Mouse (Mus musculus) megakaryocyte-erythroid progenitor cell, adult 5-6 weeks (primary cell): ENCODE measurements around the gene Pawr. TPM values are rescaled to one million over a fixed set of nuclear protein-coding genes. Genes with fewer than 3 reads are reported as not detected.

Experiments used
- ATAC-seq: replicated peaks from 2 replicates; pipeline ENCODE4 v1.8.0; 2016; ENCODE audit warnings: mild to moderate bottlenecking, inconsistent platforms; ENCODE audit not compliant: severe bottlenecking, poor library complexity, low FRiP score, low TSS enrichment
- total RNA-seq, 2 experiments: library from RNA; stranded (forward) in 1 of 2; stranded (reverse) in 1 of 2; fragments of 200-1000, 215-1000 nt in 1 of 2; fragments of >200 nt in 1 of 2; fragmentation: Nextera tagmentation in 1 of 2; gene quantifications; 2 replicates each; pipeline ENCODE4 v1.2.3; 2014 to 2017

The Pawr gene
- not detected in 2 replicates for total RNA-seq (2014; fragmentation: Nextera tagmentation)
- not detected in 2 replicates for total RNA-seq (2017)

DNA sequence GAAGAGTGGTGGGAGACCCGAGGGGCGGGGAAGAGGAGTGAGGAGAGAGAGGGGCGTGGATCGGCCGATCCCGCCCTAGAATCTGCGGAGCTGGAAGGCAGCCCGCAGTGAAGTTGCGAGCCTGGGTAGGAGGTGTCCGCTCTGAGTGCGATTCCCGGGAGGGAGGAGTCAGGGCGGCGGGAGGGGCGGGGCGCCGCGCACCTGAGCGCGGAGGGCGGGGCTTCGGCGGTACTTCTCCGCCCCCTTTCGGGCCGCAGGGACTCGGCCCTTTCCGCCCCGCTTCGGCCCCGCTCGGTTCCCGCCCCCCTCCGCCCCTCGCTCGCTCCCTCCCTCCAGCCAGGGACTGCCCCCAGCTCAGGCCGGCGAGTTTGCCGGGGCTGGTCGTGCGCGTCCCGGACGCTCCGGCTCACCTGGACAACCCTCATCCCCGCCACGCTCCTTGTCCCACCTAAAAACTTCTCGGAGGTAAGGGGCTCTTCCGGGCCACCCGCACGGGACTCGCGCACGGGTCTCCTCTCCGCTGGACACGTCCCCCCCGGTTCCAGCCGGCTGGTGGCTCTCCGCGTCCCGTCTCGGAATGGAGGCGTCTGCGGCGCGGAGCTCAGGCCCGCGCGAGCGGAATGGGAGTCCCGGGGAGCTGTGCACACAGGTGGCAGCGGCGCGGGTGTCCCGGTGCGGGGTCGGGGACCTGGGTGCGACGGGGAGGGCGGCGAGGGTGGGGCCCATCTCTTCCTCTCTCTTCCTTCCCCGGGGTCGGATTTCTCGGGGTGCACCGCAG is at the start of gene Pawr:
Gene Pawr (plus strand): TSS at position 338 of the 778 bp plus-strand sequence.
- ATAC-seq: peak; percentile 63

DNA sequence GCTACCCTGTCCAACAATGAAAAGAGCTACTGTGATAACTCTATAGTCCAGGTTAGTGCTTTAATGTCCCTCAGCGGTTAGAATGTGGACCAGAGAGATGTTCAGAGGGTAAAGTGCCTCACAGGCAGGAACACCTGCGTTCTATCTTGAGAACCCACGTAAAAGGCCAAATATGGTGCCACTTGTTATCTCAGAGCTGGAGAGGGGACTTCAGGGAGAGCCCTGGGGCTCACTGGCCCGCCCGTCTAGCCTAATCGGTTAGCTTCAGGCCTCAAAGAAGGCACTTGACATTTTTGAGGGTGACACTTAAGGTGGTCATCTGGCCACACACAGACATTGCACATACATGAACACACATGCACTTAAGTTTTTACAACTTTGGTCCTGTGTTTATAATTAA is 49.6 kb upstream of the Pawr start:
- ATAC-seq: 0 out of 2 replicates have a peak, but pooled peaks have one; percentile 25

DNA sequence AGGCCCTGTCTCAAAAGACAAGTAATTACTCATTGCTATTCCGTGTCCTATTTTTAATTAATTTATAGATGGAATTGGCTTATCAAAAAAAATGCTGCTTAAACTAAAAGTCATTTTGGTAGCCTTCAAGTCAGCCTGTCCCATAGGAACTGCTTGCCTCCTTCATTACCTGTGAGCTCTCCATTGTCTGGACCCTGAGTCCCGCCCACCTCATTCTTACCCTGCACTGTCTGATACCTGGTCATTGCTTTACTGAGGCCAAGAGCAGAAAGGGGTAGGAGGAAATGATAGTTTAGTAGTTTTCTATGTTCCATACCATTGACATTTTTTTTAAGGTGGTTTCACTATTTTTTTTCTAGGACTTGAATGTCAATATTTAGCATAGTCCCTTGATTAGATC is 48.5 kb upstream of the Pawr start:
- no peak for ATAC-seq

DNA sequence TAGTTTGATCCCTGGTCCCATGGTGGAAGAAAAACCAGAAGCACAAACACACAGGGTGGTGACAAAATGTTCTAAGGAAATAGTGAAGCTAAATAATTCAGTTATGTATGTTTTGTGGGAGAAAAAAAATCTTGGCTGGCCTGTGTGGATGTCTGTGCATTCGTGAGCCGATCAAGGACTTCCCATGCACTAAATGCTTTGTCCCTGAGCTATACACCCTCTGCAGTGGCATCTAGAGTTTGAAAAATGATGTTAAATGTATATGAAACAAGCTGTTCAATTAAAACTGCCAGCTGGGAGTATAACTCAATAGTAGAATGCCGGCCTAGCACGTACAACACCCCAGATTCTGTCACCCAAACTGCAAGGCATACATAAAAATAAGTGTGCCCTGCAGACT is 48.1 kb upstream of the Pawr start:
- no peak for ATAC-seq

DNA sequence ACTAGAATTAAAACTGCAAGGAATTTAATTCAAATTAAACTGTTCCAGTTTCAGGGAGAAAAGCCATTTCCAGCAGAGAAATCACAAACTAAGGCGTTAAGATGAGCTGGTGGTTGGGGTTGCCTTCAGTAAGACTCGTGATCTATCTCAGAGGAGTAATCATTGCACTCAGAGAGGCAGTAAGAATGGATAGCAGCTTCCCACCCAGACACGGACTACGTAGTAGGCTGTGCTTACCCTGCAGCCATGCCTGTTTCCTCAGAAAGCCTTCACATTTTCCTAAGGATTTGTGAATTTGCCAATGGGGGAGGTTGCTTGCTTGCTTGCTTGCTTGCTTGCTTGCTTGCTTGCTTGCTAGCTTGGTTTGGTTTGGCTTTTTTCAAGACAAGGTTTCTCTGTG is 47.5 kb upstream of the Pawr start:
- no peak for ATAC-seq

DNA sequence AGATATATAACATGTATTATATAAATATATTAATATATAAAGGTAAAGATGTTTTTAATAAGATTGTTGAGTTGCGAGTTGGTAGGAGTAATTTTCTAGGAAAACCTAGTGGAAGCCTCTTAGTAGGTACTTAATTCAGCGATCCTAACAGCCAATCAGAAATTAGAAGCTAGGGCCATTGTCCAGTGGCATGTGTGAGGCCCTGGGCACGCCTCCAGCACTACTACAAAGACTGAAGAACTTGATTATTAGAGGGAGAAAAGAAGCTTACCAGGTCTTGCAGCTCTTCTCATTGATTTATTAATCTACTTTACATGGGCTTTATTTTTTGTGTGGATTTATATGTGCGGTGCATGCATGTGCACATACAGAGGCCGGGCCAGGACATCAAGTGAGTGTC is 46.9 kb upstream of the Pawr start:
- no peak for ATAC-seq

DNA sequence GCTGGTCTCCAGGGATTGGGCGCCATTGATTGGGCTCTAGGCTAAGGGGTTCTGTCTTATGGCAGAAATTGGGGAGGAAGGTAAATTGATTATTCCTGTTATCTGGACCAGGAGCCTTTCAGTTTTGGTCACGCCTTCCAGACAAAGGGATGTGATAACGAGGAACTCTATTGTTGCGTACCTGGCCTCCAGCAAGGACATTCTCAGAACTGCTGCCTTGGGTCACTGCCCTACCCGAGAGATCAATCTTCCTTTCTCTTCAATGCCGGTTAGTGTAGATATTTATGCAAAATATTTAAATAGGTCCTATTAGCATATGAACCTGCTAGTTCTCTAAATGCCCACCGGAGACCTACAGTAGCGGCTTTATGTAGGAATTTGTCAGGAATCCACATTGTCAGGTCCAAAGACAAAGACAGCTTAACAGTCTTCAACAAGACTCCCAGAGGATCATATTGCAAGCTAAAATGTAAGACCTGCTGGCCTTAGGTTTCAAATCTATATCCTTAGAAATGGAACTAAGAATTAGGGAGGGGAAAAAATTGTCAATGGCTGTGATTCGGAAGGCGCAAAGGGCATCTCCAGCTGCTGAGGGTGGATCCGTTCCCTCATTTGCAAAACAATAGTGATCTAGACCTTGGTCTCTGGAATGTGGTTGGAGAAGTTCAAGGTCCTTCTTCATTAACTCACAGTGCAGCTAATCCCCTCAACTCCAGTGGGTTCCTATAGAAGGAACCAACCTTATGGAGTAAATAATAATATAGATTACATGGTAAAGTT is 45.1 kb upstream of the Pawr start:
- no peak for ATAC-seq

DNA sequence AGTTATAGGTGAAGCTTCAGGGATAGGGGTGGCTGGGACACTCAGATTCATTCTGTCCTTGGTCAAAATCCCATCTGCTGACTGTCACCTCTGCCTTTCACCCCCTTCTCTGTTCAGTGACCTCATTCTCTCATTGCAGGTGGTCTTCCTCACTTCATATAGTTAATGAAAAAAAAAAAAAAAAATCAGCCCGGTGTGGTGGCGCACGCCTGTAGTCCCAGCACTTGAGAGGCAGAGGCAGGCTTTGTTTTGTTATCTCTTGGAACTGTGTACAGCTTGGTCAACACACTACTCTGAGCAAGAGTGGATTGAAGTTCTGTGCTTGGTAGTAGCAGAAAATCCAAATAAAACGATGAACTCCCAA is 44.5 kb upstream of the Pawr start:
- ATAC-seq: no peak

DNA sequence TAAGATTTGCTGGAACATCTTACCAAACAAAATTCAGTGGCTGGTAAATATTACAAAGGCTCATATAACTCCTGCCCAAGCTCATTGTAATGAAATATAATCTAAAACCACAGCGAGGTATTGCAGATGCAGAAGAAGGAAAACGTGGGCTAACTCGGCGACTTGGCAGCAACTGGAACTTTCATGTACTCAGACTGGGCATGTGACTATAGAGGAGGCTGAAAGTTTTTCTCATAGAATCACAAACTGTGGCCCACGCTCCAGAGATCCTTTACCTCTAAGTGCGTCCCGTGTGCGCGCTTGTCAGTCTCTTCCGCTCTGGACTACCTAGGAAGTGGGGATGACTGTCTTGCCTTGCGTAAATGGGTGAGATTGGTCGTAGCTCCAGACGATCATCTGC is 41.9 kb upstream of the Pawr start:
- no peak for ATAC-seq

DNA sequence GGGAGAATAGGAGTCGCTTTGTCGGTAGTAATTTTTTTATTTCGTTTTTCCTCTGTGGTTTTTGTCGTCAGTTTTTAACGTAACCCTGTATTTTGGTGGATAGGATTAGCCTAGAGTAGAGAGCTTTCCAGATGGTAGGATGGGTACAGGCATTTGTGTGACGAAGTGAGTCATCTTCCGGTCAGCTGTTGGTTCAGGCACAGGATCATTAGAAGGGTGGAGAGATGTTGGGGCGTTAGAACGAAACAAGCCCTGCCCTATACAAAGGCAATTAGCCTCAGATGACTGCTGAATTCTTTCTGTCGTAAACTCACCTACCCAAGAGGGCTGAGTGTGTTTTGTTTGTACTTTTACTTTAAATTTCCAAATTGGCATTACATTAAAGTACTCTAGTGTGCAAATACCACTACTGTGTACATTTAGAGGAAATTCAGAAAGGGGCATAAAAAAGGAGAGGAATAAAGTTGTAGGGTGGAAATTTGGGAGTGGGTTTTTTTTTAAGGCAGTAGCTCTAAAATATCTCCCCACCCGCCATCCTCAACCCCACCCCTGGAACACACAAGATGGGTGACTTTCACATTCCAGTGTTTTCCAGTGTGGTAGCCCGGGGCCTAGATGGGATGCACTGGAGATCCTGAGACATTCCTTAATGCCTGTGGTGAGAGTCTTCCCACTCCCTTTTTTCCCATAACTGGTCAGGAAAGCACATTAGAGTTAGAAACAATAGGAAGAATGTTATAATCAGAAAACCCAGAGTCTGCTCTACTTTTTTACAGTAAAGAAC is 40.0 kb upstream of the Pawr start:
- ATAC-seq: no peak

DNA sequence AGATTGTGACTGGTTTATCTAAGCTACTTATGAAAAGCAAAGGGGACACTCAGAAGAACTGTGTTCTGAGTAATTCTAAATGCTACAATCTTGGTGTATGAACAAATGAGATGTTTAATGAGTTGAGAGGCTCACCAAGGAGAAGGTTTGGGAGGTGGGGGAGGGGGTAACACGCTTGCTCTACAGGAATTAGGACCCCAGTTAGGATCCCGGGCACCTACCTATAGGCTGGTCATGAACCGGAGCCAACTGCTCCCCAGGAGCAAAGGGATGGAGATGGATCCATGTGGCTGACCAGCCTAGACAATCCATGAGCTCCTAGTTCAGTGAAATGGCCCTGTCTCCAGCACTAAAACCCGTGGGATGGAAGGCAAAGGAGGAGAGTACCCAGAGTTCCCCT is 39.3 kb upstream of the Pawr start:
- no peak for ATAC-seq

DNA sequence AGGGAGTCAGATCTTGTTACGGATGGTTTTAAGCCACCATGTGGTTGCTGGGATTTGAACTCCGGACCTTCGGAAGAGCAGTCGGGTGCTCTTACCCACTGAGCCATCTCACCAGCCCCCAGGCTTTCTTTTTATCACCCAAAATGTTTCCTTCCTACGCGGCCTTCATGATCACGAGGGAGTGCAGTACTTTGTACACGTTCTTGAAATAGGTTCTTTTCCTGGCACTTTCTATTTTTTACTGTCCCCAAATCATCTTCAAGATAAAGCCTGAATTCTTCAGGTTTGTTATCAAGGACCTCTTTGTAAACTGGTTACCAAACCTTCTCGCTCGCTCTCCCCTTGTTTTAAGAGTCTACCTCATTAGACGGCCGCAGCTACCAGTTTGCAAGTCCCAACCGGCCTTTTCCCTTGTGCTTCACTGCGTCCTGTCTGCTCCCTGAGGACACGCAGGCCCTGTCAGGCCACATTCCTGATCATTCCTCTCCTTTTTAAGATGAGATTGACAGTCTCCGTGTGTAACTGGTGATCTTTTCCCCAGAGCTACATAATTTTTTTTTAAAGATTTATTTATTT is 38.2 kb upstream of the Pawr start:
- no peak for ATAC-seq

DNA sequence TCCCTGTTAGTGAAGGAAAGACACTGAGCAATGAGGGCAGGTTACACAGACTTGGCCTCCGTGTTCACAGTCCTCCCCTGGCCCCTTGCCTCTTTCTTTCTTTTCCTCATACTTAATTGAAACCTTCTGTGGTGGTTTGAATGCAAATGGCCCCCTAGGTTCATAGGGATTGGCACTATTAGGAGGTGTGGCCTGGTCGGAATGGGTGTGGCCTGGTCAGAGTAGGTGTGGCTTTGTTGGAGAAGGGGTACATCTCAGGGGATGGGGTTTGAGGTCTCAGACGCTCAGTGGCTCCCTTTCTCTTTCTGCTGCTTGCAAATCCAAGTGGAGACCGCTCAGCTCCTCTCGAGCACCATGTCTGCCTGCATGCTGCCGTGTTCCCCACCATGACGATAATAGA is 37.2 kb upstream of the Pawr start:
- no peak for ATAC-seq

DNA sequence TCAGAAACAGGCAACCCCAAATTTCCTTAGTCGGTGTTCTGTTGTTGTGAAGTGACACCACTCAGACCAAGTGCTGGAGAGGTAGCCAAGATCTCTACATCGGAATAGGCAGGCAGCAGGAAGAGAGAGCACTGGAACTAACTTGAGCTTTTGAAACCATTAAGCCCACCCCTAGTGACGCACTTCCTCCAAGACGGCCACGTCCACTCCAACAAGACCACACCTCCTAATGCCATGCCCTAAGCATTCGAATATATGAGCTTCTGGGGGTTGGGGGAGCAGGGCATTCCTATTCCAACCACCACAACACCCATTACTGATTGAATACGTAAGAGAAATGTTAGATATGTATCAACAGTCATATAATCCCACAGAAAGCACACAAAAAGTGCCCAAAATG is 35.5 kb upstream of the Pawr start:
- no peak for ATAC-seq

DNA sequence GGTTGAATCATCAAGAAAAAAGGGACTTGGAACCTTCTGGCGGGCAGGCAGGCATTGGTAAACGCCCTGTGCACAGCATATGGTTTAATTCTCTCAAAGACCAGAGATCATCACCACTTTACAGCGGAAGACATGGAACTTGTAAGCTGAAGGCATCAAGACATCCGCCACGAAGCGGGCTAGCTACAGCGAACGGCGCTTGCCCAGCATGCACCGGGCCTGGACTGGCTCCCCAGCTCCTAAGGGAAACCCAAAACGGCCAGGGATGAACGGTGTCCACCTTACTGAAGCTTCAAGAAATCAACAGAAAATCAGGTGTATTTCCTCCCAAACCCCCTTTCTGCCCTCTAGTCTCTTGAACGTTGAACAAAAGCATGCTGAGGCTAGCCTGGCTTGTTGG is 33.7 kb upstream of the Pawr start:
- ATAC-seq: no peak

DNA sequence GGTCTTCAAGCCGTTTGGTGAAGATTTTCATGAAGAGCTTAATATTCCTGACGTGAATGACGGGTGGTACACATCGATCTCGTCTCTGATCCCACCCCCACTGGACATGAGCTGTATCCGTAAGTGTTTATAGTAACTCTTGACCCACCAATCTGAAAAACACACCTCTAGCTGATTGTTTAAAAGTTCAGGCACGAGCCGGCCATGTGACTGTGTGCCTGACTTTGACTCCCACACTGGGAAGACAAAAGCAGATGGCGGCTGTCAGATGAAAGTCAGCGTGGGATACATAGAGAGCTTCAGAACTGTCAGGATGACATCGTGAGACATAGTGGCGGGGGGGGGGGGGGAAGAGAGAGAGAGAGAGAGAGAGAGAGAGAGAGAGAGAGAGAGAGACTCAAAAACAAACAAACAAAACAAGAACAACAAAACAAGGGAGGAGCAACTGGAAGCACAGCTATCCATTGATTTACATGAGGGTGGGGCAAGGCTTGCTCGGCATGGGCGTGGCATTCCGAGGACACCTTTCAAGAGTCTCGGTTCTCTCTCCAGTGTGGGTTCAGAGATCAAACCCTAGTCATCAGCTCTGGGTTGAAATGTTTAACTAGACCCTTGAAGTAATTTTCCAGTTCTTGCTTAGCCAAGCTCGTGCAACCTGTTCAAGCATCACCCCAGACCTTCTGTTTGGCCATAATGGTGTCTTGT is 32.9 kb upstream of the Pawr start:
- ATAC-seq: no peak

DNA sequence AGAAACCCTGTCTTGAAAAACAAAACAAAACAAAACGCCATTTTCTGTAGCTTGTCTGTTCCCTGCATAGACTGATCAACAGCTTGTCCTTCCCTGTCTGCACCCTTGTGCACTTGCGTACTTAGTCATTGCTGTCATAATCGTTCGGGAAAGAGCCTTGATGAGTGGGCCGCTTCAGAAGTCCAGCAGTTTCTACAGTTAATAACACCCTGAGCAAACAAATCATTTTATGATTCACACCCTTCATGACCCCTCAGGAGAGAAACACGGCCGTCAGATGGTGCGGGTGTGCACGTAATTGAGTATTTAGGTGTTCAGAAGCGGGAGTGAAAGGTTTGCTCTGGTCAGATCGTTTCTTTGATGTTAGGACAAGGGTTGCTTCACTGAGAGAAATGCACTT is 32.1 kb upstream of the Pawr start:
- no peak for ATAC-seq

DNA sequence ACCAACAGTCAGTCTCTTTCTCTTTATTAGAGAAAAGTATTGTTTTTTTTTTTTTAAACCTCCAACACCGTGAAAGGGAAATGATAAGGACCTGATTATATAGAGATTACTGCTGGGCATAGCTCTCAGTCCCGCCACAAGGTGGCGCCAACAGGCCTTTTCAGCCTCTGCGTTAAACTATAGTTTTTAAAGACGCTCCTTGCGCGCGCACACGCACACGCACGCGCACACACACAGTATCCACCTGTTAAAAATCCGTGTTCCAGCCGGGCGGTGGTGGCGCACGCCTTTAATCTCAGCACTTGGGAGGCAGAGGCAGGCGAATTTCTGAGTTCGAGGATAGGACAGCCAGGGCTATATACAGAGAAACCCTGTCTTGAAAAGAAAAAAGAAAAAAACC is 31.1 kb upstream of the Pawr start:
- ATAC-seq: peak; percentile 93

DNA sequence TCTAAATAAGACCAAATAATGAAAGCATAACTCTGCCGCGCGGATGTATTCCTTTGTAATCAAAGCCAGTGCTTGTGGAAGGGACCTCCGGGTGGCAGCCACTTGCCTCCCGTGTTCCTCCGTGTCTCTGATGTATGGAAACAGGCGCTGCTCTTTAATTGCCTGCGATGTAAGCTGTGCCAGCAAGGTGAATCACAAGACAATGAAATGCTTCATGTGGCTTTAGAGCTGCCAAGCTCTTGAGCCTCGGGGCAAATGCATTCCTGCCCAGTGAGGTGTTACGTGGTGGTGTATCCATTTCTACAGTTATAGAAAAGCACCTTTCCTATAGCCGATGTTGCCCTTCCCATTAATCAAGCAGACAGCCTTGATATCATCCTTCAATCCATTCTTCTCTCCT is 24.1 kb upstream of the Pawr start:
- ATAC-seq: no peak
